In the genomic region with DNA sequence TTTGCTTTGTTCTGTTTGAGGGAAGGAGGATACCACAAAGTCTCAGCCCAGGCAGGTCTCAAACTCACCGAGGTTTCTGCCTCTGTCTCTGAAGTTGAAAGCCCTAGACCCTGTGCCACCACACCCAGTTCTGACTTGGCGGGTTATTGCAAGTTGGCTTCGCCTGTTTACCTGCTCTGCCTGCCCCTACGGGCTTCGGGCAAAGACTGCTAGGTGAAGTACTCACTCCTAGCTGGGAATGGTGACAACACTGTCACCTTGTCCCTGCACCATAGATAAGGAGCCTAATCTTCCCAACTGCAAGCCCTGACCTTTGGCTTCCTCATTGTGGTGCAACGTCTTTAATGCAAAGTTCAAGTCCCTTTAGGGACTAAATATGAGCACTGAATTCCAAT, we compare ENCODE assay signal across 8 mouse cellular contexts. TPM values are rescaled to one million over a fixed set of nuclear protein-coding genes. Genes with fewer than 3 reads are reported as not detected.
DNase-seq lines count a peak whose midpoint lies in the region; ATAC-seq and TF ChIP-seq lines count a peak whose summit lies in the region.

No protein-coding gene starts in this region.

- no peak overlapping the region for H3K9ac ChIP-seq in heart, postnatal 0 days (replicated peaks; ENCODE audit: low read depth, low read length)

- peak; percentile 26 for ATAC-seq in activated CD4-positive, CD25-positive, alpha-beta regulatory T cell, adult 4 months
- ATAC-seq in heart, postnatal 0 days (ENCODE audit: insufficient read depth, low read depth) = no peak

- H3K9me3 ChIP-seq in heart, postnatal 0 days (replicated peaks; ENCODE audit: control insufficient read depth, low read length) = no peaks in the 10 kb centered on the region
- H3K9me3 ChIP-seq in megakaryocyte, embryonic 14.5 days = no peaks in the 10 kb centered on the region

- DNase-seq in layer of hippocampus, adult 2 months (ENCODE audit: low spot score in 2 of 2) = no peak
- no peak for DNase-seq in layer of hippocampus, adult 8-10 months (ENCODE audit: low spot score in 2 of 2)
- no peak for DNase-seq in heart, postnatal 0 days (ENCODE audit: low spot score)
- DNase-seq in adrenal gland, adult 8-10 months = no peak
- no peak for DNase-seq in gastrocnemius, postnatal 4 days (ENCODE audit: low spot score in 2 of 2)
- no peak for DNase-seq in kidney, postnatal 4 days

- 40% methylated on average over 6 of the region's 6 CpGs for WGBS in heart, postnatal 0 days

- H3K4me1 ChIP-seq in heart, postnatal 0 days (ENCODE audit: control insufficient read depth, insufficient read depth) = peaks cover 11% of the 10 kb centered on the region; the same call in 1 of the 2 replicates
- peaks cover 52% of the 10 kb centered on the region for H3K4me1 ChIP-seq in megakaryocyte, embryonic 14.5 days

- peak overlapping the region; percentile 96 for H3K4me2 ChIP-seq in heart, postnatal 0 days (ENCODE audit: low read depth, low read length)

- peaks cover 29% of the 10 kb centered on the region for H3K36me3 ChIP-seq in heart, postnatal 0 days (replicated peaks; ENCODE audit: control insufficient read depth, insufficient read depth, low read length)
- H3K36me3 ChIP-seq in megakaryocyte, embryonic 14.5 days (replicated peaks; ENCODE audit: low read length) = peaks cover 46% of the 10 kb centered on the region

- peak overlapping the region; percentile 93 for H3K27ac ChIP-seq in layer of hippocampus, adult 2 months
- H3K27ac ChIP-seq in heart, postnatal 0 days (ENCODE audit: low read depth) = peak overlapping the region; percentile 81

- H3K4me3 ChIP-seq in layer of hippocampus, adult 2 months = peak overlapping the region; percentile 84
- H3K4me3 ChIP-seq in heart, postnatal 0 days (ENCODE audit: low read depth, low read length) = peak overlapping the region; percentile 77
- peak overlapping the region; percentile 95 for H3K4me3 ChIP-seq in megakaryocyte, embryonic 14.5 days (replicated peaks)

- TF ChIP-seq CTCF in layer of hippocampus, adult 2 months (conservative IDR thresholded peaks at IDR 0.05) = no peak
- TF ChIP-seq CTCF in heart, postnatal 0 days (IDR thresholded peaks at IDR 0.05; ENCODE audit: low read depth) = no peak

- H3K27me3 ChIP-seq in heart, postnatal 0 days (ENCODE audit: control insufficient read depth, insufficient read depth, low read length) = no peaks in the 10 kb centered on the region
- no peaks in the 10 kb centered on the region for H3K27me3 ChIP-seq in megakaryocyte, embryonic 14.5 days (replicated peaks)

- TF ChIP-seq EP300 in heart, postnatal 0 days (IDR thresholded peaks at IDR 0.05; ENCODE audit: low read depth) = no peak

RNA-seq across cellular contexts. Expression of gene Emc9, which starts 0.5 kb away (rescaled TPM):
- total RNA-seq in layer of hippocampus, adult 2 months (2021) = 10 to 100 TPM; 43.5 to 49.7 TPM
- 10 to 100 TPM; 48.3 to 57.7 (median 53.8) TPM for total RNA-seq in layer of hippocampus, adult 8-10 months (2022)
- polyA plus RNA-seq in activated CD4-positive, CD25-positive, alpha-beta regulatory T cell, adult 4 months (2017; shearing (Covaris generic)) = 10 to 100 TPM; 25.2 to 28.6 TPM
- 36.1 and 37.6 TPM in 2 replicates for total RNA-seq in heart, postnatal 0 days (2014; rRNA removed; ENCODE audit: low replicate concordance)
- polyA plus RNA-seq in heart, postnatal 0 days (2015; fragmentation: Nextera tagmentation; extraction: Ambion mirVana) = 52.9 and 54.1 TPM in 2 replicates
- polyA plus RNA-seq in megakaryocyte, embryonic 14.5 days (2012; ENCODE audit: insufficient read depth, low replicate concordance) = 2.0 and 18.9 TPM in 2 replicates
- total RNA-seq in adrenal gland, adult 8-10 months (2022) = 10 to 100 TPM; 47.3 to 50.6 (median 49.7) TPM
- total RNA-seq in gastrocnemius, postnatal 4 days (2021) = 10 to 100 TPM; 49.1 to 53.6 TPM

RNA-seq across cellular contexts. Expression of gene Psme2, which starts 5.3 kb away (rescaled TPM):
- total RNA-seq in layer of hippocampus, adult 2 months (2021) = 10 to 100 TPM; 45.2 to 60.4 TPM
- 10 to 100 TPM; 57.2 to 74.4 (median 69.8) TPM for total RNA-seq in layer of hippocampus, adult 8-10 months (2022)
- polyA plus RNA-seq in activated CD4-positive, CD25-positive, alpha-beta regulatory T cell, adult 4 months (2017; shearing (Covaris generic)) = 100 to 1,000 TPM; 980 to 996 TPM
- 35.3 and 352 TPM in 2 replicates for total RNA-seq in heart, postnatal 0 days (2014; rRNA removed; ENCODE audit: low replicate concordance)
- 220 and 234 TPM in 2 replicates for polyA plus RNA-seq in heart, postnatal 0 days (2015; fragmentation: Nextera tagmentation; extraction: Ambion mirVana)
- polyA plus RNA-seq in megakaryocyte, embryonic 14.5 days (2012; ENCODE audit: insufficient read depth, low replicate concordance) = 23.2 and 78.2 TPM in 2 replicates
- total RNA-seq in adrenal gland, adult 8-10 months (2022) = 100 to 1,000 TPM; 325 to 423 (median 363) TPM
- total RNA-seq in gastrocnemius, postnatal 4 days (2021) = 100 to 1,000 TPM; 124 to 153 TPM

RNA-seq across cellular contexts. Expression of gene Rnf31, which starts 5.9 kb away (rescaled TPM):
- 10 to 100 TPM; 46.3 to 47.0 TPM for total RNA-seq in layer of hippocampus, adult 2 months (2021)
- total RNA-seq in layer of hippocampus, adult 8-10 months (2022) = 10 to 100 TPM; 36.5 to 56.0 (median 45.5) TPM
- 10 to 100 TPM; 32.6 to 33.3 TPM for polyA plus RNA-seq in activated CD4-positive, CD25-positive, alpha-beta regulatory T cell, adult 4 months (2017; shearing (Covaris generic))
- 15.0 and 20.1 TPM in 2 replicates for total RNA-seq in heart, postnatal 0 days (2014; rRNA removed; ENCODE audit: low replicate concordance)
- polyA plus RNA-seq in heart, postnatal 0 days (2015; fragmentation: Nextera tagmentation; extraction: Ambion mirVana) = 10.3 and 13.6 TPM in 2 replicates
- polyA plus RNA-seq in megakaryocyte, embryonic 14.5 days (2012; ENCODE audit: insufficient read depth, low replicate concordance) = 17.1 and 20.4 TPM in 2 replicates
- total RNA-seq in adrenal gland, adult 8-10 months (2022) = 10 to 100 TPM; 33.3 to 52.1 (median 39.2) TPM
- 10 to 100 TPM; 21.2 to 22.4 TPM for total RNA-seq in gastrocnemius, postnatal 4 days (2021)

RNA-seq across cellular contexts. Expression of gene Psme1, which starts 7.6 kb away (rescaled TPM):
- 10 to 100 TPM; 55.5 to 61.2 TPM for total RNA-seq in layer of hippocampus, adult 2 months (2021)
- total RNA-seq in layer of hippocampus, adult 8-10 months (2022) = 10 to 100 TPM; 57.9 to 75.0 (median 67.3) TPM
- polyA plus RNA-seq in activated CD4-positive, CD25-positive, alpha-beta regulatory T cell, adult 4 months (2017; shearing (Covaris generic)) = 100 to 1,000 TPM; 700 to 830 TPM
- 145 and 181 TPM in 2 replicates for total RNA-seq in heart, postnatal 0 days (2014; rRNA removed; ENCODE audit: low replicate concordance)
- 250 and 254 TPM in 2 replicates for polyA plus RNA-seq in heart, postnatal 0 days (2015; fragmentation: Nextera tagmentation; extraction: Ambion mirVana)
- polyA plus RNA-seq in megakaryocyte, embryonic 14.5 days (2012; ENCODE audit: insufficient read depth, low replicate concordance) = 66.3 and 162 TPM in 2 replicates
- total RNA-seq in adrenal gland, adult 8-10 months (2022) = 100 to 1,000 TPM; 253 to 384 (median 292) TPM
- total RNA-seq in gastrocnemius, postnatal 4 days (2021) = 10 to 100 TPM; 82.0 to 88.4 TPM

RNA-seq across cellular contexts. Expression of gene Fitm1, which starts 10.1 kb away (rescaled TPM):
- total RNA-seq in layer of hippocampus, adult 2 months (2021) = not detected
- total RNA-seq in layer of hippocampus, adult 8-10 months (2022) = not detected
- not detected for polyA plus RNA-seq in activated CD4-positive, CD25-positive, alpha-beta regulatory T cell, adult 4 months (2017; shearing (Covaris generic))
- 212 and 277 TPM in 2 replicates for total RNA-seq in heart, postnatal 0 days (2014; rRNA removed; ENCODE audit: low replicate concordance)
- polyA plus RNA-seq in heart, postnatal 0 days (2015; fragmentation: Nextera tagmentation; extraction: Ambion mirVana) = 181 and 195 TPM in 2 replicates
- not detected in 2 replicates for polyA plus RNA-seq in megakaryocyte, embryonic 14.5 days (2012; ENCODE audit: insufficient read depth, low replicate concordance)
- total RNA-seq in adrenal gland, adult 8-10 months (2022) = under 1 TPM; 0.74 to 0.98 (median 0.85) TPM
- 100 to 1,000 TPM; 294 to 332 TPM for total RNA-seq in gastrocnemius, postnatal 4 days (2021)
